Mouse (Mus musculus) heart, embryonic 13.5 days (tissue): ENCODE measurements at regions not wholly inside any gene's neighbourhood (a gene's known extent, or its start where the extent isn't known, plus 50 kb on each side); places are given as distances from the start of the nearest gene placed in this dataset.

ENCODE experiments used
- ATAC-seq: fragments of 200-750 bp; cut with Nextera tagmentation; 2 replicates; pipeline ENCODE4 v1.8.0; 2017; ENCODE audit warnings: moderate TSS enrichment; ENCODE audit not compliant: insufficient number of reproducible peaks, low FRiP score, low TSS enrichment; ENCODE audit errors: extremely low read depth
- H3K27ac ChIP-seq: fragments of 300-500 bp; sonication (generic); replicated peaks from 2 replicates; pipeline ENCODE4 v1.5.1; 2015; ENCODE audit warnings: moderate library complexity, mild to moderate bottlenecking, inconsistent platforms
- H3K27me3 ChIP-seq: fragments of 300-500 bp; sonication (generic); replicated peaks from 2 replicates; pipeline ENCODE4 v1.6.1; 2015; ENCODE audit warnings: mild to moderate bottlenecking, inconsistent platforms
- H3K36me3 ChIP-seq: fragments of 300-500 bp; sonication (generic); 2 replicates; pipeline ENCODE4 v1.6.1; 2015; ENCODE audit warnings: mild to moderate bottlenecking, inconsistent platforms
- H3K4me1 ChIP-seq: fragments of 300-500 bp; sonication (generic); 2 replicates; pipeline ENCODE4 v1.6.1; 2015; ENCODE audit warnings: inconsistent platforms
- H3K4me2 ChIP-seq: fragments of 300-500 bp; sonication (generic); 2 replicates; pipeline ENCODE4 v1.6.1; 2015; ENCODE audit warnings: inconsistent platforms, mild to moderate bottlenecking, moderate library complexity
- H3K4me3 ChIP-seq: fragments of 300-500 bp; sonication (generic); 2 replicates; pipeline ENCODE4 v1.5.1; 2015; ENCODE audit warnings: moderate library complexity, mild to moderate bottlenecking, inconsistent platforms
- H3K9ac ChIP-seq: fragments of 300-500 bp; sonication (generic); 2 replicates; pipeline ENCODE4 v1.6.1; 2015; ENCODE audit warnings: inconsistent platforms, mild to moderate bottlenecking, moderate library complexity
- H3K9me3 ChIP-seq: fragments of 300-500 bp; sonication (generic); 2 replicates; pipeline ENCODE4 v1.6.1; 2016; ENCODE audit warnings: inconsistent platforms
- WGBS: fragments of 180-500 bp; shearing (Covaris S2); methylation state at CpG from one replicate; pipeline ENCODE4 v1.1.7; 2015; ENCODE audit warnings: mixed read lengths; 5-methylcytosine and 5-hydroxymethylcytosine counted together

DNA sequence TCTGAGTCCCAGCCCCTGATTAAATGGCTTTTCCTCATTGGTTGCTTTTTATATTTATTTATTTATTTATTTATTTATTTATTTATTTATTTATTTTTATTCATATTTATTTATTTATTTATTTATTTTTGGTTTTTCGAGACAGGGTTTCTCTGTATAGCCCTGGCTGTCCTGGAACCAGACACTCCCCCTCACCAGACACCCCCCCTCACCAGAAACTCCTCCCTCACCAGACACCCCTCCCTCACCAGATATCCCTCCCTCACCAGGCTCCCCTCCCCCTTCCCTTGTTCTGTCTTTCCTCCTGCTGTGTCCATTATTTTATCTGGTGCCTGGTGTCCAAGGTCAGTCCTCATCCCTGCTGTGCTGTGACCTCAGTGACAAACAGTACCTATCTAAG, 134.7 kb upstream of the Slc7a14 start:
- Histone ChIP-seq H3K4me1 (peaks cover 4% of the 10 kb centered on the region; the same call in 1 of the 2 replicates), H3K9me3 (0 out of 2 replicates have a peak, but pooled peaks cover 10% of the 10 kb centered on the region), H3K9ac (no peak overlapping the region), H3K4me2 (no peak overlapping the region), H3K4me3 (no peak overlapping the region), H3K27me3 (no peaks in the 10 kb centered on the region), H3K27ac (no peak overlapping the region), H3K36me3 (no peaks in the 10 kb centered on the region)
- ATAC-seq: no peak
- 67% methylated on average over 1 of the region's 1 CpGs for WGBS

DNA sequence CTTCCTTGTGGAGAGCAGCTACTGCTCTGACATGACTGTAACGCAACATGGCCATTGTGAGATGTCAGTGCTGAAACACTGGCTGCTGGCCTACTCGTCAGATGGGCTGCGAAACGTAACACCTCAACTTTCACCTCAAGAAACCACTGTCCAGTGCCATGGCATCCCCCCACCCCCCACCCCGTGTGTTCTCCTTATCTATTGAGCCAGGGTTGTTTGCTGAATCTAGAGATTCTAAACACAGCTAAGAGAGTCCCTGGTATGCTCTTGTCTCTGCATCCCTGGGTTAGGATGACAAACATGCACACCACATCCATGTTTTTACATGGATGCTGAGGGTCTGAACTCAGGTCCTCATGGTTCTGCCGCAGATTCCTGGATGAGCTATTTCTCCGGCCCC, 134.1 kb upstream of the Slc7a14 start:
- Histone ChIP-seq H3K9ac (no peak overlapping the region), H3K4me3 (no peak overlapping the region), H3K4me2 (no peak overlapping the region), H3K9me3 (0 out of 2 replicates have a peak, but pooled peaks cover 10% of the 10 kb centered on the region), H3K36me3 (no peaks in the 10 kb centered on the region), H3K27ac (no peak overlapping the region), H3K4me1 (peaks cover 4% of the 10 kb centered on the region; the same call in 1 of the 2 replicates), H3K27me3 (no peaks in the 10 kb centered on the region)
- 70% methylated on average over 7 of the region's 7 CpGs for WGBS
- ATAC-seq: no peak

DNA sequence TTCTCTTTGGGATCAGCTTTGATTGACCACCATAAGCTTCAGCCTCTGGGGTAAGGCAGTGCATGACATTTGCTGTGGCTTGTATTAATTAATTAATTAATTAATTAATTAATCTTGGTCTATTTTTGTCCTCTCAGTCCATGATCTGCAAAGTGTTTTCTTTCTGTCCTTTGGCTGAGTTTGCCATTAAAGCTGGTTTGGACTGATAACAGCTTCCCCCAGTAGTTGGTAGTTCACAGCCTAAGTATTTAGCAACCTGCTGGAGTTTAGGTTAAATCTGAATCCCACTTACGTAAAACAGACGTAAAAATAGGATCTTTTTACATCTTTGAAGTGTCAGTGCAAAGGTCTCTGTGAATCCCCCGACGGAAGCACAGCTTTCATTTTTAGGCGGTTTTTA, 133.7 kb upstream of the Slc7a14 start:
- no peaks in the 10 kb centered on the region for H3K36me3 ChIP-seq
- no peak for ATAC-seq
- 0 out of 2 replicates have a peak, but pooled peaks cover 10% of the 10 kb centered on the region for H3K9me3 ChIP-seq
- no peak overlapping the region for H3K27ac ChIP-seq
- 78% methylated on average over 5 of the region's 5 CpGs for WGBS
- H3K9ac ChIP-seq: no peak overlapping the region
- no peak overlapping the region for H3K4me3 ChIP-seq
- no peak overlapping the region for H3K4me2 ChIP-seq
- no peaks in the 10 kb centered on the region for H3K4me1 ChIP-seq
- no peaks in the 10 kb centered on the region for H3K27me3 ChIP-seq

DNA sequence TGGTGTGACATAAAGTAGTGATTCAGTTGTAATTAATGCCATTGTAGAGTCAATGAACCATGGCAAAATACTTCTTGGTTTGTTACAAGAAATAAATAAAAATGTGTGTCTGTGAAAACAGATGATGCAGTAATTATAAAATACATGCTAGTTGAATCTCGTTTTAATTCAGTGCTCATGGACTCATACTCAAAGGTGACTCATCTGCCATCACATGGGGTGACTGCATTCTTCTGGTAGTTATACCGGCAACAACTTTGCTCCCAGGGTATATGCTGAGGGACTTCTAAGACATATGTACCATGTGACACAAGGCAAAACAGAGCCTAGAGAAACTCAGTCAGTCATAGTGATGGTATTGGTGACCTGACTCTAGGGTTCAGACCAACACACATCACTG, 130.1 kb upstream of the Slc7a14 start:
- Histone ChIP-seq H3K4me1 (no peaks in the 10 kb centered on the region), H3K27ac (no peak overlapping the region), H3K36me3 (no peaks in the 10 kb centered on the region), H3K27me3 (no peaks in the 10 kb centered on the region), H3K9me3 (no peaks in the 10 kb centered on the region), H3K4me3 (no peak overlapping the region), H3K4me2 (no peak overlapping the region), H3K9ac (no peak overlapping the region)
- WGBS: 69% methylated on average over 2 of the region's 2 CpGs
- ATAC-seq: no peak

DNA sequence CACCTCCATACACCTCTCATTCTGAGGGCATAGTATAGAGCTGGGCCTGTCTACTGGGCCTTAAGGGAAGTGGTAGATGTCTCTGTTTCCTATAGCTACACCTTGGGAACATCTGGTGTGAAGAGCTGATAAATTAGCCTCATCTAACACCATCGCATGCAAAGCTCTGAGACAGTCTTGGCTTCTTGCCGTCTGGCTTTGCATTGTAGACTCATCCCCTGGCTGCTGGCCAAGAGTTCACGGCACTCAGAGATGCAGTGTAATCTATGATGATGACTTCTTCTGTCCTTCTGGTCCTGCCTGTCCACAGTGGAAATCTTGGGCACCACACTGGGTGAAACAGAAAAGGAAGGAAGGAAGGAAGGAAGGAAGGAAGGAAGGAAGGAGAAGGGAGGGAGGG, 127.8 kb upstream of the Slc7a14 start:
- H3K9ac ChIP-seq: no peak overlapping the region
- no peak overlapping the region for H3K4me3 ChIP-seq
- H3K36me3 ChIP-seq: no peaks in the 10 kb centered on the region
- H3K4me2 ChIP-seq: no peak overlapping the region
- 39% methylated on average over 3 of the region's 3 CpGs for WGBS
- no peaks in the 10 kb centered on the region for H3K4me1 ChIP-seq
- H3K9me3 ChIP-seq: no peaks in the 10 kb centered on the region
- no peak for ATAC-seq
- H3K27me3 ChIP-seq: no peaks in the 10 kb centered on the region
- H3K27ac ChIP-seq: no peak overlapping the region

DNA sequence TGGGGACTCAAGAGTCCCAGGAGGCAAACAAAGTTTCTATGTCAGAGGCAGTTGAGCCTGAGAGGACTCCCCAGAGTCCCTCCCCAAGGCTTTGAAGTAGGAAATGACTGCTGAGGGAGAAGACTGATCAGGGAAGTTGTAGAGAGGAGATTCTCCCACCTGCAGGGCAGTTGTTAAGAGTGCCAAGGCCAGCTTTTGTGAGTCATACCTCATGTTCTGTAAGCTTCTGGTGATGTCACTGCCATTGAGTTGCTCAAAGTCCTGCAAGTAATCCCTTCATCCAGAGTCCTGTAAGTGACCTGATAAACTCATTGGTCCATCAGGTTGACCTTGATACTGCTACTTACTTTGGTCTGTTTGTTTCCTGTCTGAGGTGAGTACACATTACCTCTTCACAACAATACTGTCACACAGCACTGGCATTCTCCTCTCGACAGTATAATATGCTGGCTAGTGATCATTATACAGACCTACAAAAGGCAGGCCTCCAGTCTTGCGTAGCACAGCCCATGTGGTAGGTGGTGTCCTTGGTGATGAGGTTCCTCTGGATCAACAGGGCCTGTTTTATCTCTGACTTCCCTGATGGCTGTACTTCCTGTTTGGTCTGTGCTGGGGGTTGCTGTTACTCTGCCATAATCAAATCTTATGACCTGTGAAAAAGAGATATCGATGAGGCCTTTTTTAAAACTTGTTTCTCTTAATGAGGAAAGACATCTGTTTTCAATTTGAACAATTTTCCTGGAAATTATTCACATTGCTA, 125.2 kb upstream of the Slc7a14 start:
- Histone ChIP-seq H3K4me1 (no peaks in the 10 kb centered on the region), H3K27me3 (no peaks in the 10 kb centered on the region), H3K9ac (no peak overlapping the region), H3K27ac (no peak overlapping the region), H3K36me3 (no peaks in the 10 kb centered on the region), H3K4me2 (no peak overlapping the region), H3K4me3 (no peak overlapping the region), H3K9me3 (no peaks in the 10 kb centered on the region)
- no peak for ATAC-seq
- WGBS: 50% methylated on average over 3 of the region's 3 CpGs

DNA sequence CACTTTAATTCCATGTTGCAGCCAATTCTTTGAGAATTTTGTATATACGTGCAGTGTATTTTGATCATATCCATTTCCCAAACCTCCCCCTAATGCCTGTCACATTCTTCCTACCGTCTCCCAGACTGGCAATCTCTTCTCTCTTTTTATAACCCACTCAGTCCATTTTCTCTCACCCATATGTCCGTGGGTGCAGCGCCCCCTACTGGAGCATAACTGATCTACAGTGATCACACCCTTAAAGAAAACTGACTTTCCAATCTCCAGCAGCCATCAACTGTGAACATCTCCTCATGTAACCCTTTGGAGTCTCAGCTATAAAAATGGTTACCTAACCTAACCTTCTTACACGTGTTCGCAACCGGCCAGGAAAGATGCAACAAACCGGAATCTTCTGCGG, 123.0 kb upstream of the Slc7a14 start:
- Histone ChIP-seq H3K4me2 (no peak overlapping the region), H3K27me3 (no peaks in the 10 kb centered on the region), H3K36me3 (no peaks in the 10 kb centered on the region), H3K9ac (no peak overlapping the region), H3K4me3 (no peak overlapping the region), H3K27ac (no peak overlapping the region), H3K9me3 (0 out of 2 replicates have a peak, but pooled peaks cover 4% of the 10 kb centered on the region), H3K4me1 (no peaks in the 10 kb centered on the region)
- no peak for ATAC-seq
- 82% methylated on average over 9 of the region's 9 CpGs for WGBS

DNA sequence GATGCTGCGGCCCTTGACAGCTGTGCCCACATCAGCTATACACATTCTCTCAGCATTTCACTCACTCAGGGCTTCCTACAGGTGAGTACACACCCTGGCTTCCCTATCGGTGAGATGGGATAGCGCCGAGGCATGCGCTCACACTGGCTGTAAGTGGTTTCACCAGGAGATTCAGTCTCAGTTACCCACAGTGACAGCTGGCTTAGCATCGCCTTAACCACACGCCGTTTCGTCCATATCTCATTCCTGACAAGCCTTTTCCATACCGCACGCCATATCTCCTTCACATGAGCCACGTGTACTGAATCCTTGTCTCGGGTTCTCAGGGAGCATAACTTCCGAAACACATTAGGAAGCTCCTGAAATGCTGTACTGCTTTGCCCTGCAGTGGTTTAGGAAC, 113.3 kb upstream of the Slc7a14 start:
- Histone ChIP-seq H3K27me3 (no peaks in the 10 kb centered on the region), H3K4me3 (no peak overlapping the region), H3K36me3 (no peaks in the 10 kb centered on the region), H3K27ac (no peak overlapping the region), H3K4me1 (no peaks in the 10 kb centered on the region), H3K4me2 (no peak overlapping the region), H3K9me3 (no peaks in the 10 kb centered on the region), H3K9ac (no peak overlapping the region)
- no peak for ATAC-seq
- WGBS: 65% methylated on average over 14 of the region's 14 CpGs

DNA sequence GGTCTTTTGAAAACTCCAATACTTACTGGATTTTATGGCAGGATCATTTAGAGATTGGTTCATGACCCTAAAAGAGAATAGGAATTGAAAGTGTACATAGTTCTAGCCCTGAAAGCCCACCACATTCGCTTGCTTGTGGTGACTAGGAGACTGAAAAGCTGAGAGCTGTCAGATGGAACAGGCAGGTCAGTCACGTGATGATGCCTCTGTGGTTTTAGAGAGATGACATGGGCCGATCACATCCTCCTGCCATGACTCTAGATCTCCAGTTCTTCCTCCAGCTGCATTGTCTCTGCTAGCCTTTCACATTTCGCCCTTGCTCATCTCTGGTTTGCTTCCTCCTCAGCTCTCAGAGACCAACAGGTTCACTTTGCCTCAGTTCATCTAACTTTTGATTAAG, 98.6 kb upstream of the Slc7a14 start:
- Histone ChIP-seq H3K4me1 (peaks cover 11% of the 10 kb centered on the region), H3K9ac (no peak overlapping the region), H3K4me3 (no peak overlapping the region), H3K4me2 (no peak overlapping the region), H3K27ac (no peak overlapping the region), H3K36me3 (no peaks in the 10 kb centered on the region), H3K27me3 (no peaks in the 10 kb centered on the region), H3K9me3 (no peaks in the 10 kb centered on the region)
- 80% methylated on average over 4 of the region's 4 CpGs for WGBS
- ATAC-seq: no peak

DNA sequence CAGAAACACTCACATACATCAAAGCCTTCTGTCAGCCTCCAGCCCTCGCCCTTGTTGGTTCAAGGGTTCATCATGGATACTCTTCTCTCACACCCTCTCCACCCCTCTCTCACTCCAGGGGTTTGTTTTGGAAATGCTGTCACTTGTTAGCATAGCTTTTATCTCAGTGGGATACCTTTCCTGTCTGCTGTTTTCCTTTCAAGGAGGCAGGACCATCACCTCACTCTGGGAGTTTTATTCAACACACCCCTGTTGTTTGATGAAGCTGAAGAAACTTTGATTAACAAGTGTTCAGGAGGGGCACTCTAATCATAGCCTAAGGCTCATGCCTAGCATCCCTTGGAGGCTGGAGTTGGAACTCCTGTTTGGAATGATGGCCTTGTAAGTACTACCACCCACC, 95.7 kb upstream of the Slc7a14 start:
- H3K9me3 ChIP-seq: 0 out of 2 replicates have a peak, but pooled peaks cover 3% of the 10 kb centered on the region
- no peaks in the 10 kb centered on the region for H3K27me3 ChIP-seq
- no peaks in the 10 kb centered on the region for H3K36me3 ChIP-seq
- no peak overlapping the region for H3K9ac ChIP-seq
- H3K27ac ChIP-seq: no peak overlapping the region
- H3K4me3 ChIP-seq: no peak overlapping the region
- H3K4me1 ChIP-seq: peaks cover 11% of the 10 kb centered on the region
- WGBS: 39% methylated on average over 1 of the region's 1 CpGs
- no peak overlapping the region for H3K4me2 ChIP-seq
- ATAC-seq: no peak

DNA sequence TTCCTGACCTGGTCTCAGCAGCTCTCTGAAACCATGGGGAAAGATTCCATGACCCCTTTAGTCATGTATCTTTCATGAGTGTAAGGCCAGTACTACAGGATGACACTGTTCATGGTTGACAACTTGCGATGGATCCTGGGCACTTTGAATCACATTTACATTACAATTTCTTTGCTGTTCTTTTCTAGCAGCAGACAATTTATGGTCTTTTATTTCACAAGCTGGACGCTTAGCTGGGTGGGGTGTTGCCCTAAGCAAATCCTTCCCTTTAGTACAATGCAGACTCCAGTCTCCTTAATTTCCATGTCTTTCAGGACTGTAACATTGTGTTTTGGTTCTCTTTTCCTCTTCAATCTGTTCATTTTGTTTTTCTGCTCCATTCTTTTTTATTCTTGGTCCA, 89.0 kb upstream of the Slc7a14 start:
- no peak for ATAC-seq
- H3K4me3 ChIP-seq: no peak overlapping the region
- WGBS: 78% methylated on average over 2 of the region's 2 CpGs

DNA sequence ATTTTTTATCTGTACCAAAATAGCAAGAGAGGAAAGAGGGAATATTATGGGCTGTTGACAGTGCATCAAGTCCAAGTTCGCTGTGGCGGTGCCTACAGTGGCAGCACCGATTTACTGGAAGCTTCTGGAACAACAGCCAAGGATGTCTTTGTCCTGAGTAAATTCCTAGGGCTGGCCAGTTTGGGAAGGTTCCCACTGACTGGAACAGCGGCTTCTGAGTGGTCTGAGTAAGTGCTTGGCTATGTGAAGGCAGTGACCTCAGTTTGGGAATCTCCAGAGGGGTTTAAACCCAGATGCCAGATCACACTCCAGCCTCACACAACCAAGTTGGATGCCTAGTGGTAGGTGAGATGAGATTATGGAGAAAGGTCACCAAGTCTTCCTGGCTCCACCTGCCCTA, 84.4 kb upstream of the Slc7a14 start:
- 72% methylated on average over 4 of the region's 4 CpGs for WGBS
- Histone ChIP-seq H3K36me3 (no peaks in the 10 kb centered on the region), H3K4me1 (no peaks in the 10 kb centered on the region), H3K27me3 (no peaks in the 10 kb centered on the region), H3K4me2 (no peak overlapping the region), H3K9ac (no peak overlapping the region), H3K27ac (no peak overlapping the region), H3K4me3 (no peak overlapping the region), H3K9me3 (no peaks in the 10 kb centered on the region)
- no peak for ATAC-seq

More for the DNA sequence above, 89.0 kb upstream of the Slc7a14 start:
- Histone ChIP-seq H3K36me3 (no peaks in the 10 kb centered on the region), H3K9me3 (0 out of 2 replicates have a peak, but pooled peaks cover 3% of the 10 kb centered on the region), H3K4me1 (no peaks in the 10 kb centered on the region), H3K27me3 (no peaks in the 10 kb centered on the region), H3K4me2 (no peak overlapping the region), H3K9ac (no peak overlapping the region), H3K27ac (no peak overlapping the region)
